Mouse (Mus musculus): ENCODE results near the gene Olfr1416.

Olfr1416 gene

DNA sequence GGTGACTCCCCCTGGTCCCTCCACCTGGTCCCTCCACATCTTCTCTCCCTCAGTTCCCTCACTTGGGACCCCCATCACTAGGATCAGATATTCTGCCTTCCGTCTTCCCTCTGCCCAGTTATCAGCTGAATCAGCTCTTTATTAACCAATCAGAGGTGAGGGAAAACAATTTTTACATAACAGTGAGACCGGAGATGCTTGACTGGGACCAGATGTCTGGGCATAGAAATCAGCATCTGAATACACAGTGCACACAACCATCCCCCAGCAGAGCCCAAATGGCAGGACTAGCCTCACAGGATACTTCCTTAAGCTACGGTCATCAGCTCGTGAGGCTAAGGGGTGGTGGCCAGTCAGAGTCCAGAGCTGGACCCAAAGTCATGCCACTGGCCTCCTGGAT lies 52.8 kb downstream of the Olfr1416 start:
- no peak for DNase-seq (ENCODE audit: low spot score in 2 of 2)

DNA sequence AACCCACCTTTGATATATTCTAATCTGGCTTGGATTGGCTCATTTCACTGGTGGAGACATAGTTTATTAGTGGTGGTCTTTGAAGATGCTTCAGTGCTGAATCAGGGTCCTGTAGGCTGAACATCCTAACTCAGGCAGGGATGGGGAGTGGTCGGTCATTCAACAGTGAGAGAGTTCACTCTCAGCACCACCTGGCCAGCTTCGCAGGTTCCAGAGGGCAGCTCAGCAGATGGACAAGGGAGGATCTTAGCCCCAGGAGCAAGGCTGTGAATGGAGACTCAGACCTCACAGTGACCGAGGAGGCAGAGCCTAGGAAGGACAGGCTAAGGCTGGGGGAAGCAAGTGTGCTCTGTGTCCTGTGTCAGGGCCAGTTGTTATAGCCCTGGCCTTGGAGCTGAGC lies 53.5 kb downstream of the Olfr1416 start:
- DNase-seq (ENCODE audit: low spot score in 2 of 2): no peak

- DNase-seq (ENCODE audit: low spot score in 2 of 2): no peak
Measured at GRCm38 (mm10) chr1:92430991-92431390, 53.9 kb downstream of the Olfr1416 start.
